Mouse (Mus musculus) heart, adult 2 months (tissue): ENCODE results near the gene Nat8f4. TPM values are rescaled to one million over a fixed set of nuclear protein-coding genes. Genes with fewer than 3 reads are reported as not detected.

ENCODE experiments used
- DNase-seq, 2 experiments: peaks; one replicate each; pipeline ENCODE4 v3.0.0; 2021
- H3K27ac ChIP-seq: fragments of 200-600 bp; 2 replicates; pipeline ENCODE4 v1.8.1; 2022
- H3K27me3 ChIP-seq: fragments of 200-500 bp; 2 replicates; pipeline ENCODE4 v1.6.1; 2012; ENCODE audit warnings: mild to moderate bottlenecking, low read length, inconsistent platforms, mixed read lengths; ENCODE audit not compliant: control insufficient read depth, insufficient read depth
- H3K36me3 ChIP-seq: fragments of 200-500 bp; 2 replicates; pipeline ENCODE4 v1.6.1; 2012; ENCODE audit warnings: low read length, inconsistent platforms; ENCODE audit not compliant: control insufficient read depth, insufficient read depth
- H3K4me1 ChIP-seq: fragments of 200-500 bp; 2 replicates; pipeline ENCODE4 v1.6.1; 2011; ENCODE audit warnings: low read length; ENCODE audit not compliant: control insufficient read depth, insufficient read depth
- H3K4me3 ChIP-seq: fragments of 200-600 bp; 2 replicates; pipeline ENCODE4 v1.8.1; 2022
- H3K79me2 ChIP-seq: fragments of 200-500 bp; replicated peaks from 2 replicates; pipeline ENCODE4 v1.6.1; 2012; ENCODE audit warnings: mild to moderate bottlenecking, inconsistent platforms, low read length, moderate library complexity, mixed read lengths; ENCODE audit not compliant: control insufficient read depth, insufficient read depth
- H3K9ac ChIP-seq: fragments of 200-500 bp; 2 replicates; pipeline ENCODE4 v1.6.1; 2012; ENCODE audit warnings: low read depth, mild to moderate bottlenecking, control low read depth, inconsistent platforms, low read length, mixed read lengths
- CTCF ChIP-seq: fragments of 200-600 bp; IDR thresholded peaks from 2 replicates; pipeline ENCODE4 v1.8.1; 2022; ENCODE audit warnings: antibody characterized with exemption, mild to moderate bottlenecking, moderate library complexity
- EP300 ChIP-seq: fragments of 200-500 bp; IDR thresholded peaks from 2 replicates; pipeline ENCODE4 v1.6.1; 2011; ENCODE audit warnings: low read depth, low read length, control low read depth; ENCODE audit not compliant: insufficient read depth
- POLR2A ChIP-seq: fragments of 200-500 bp; IDR thresholded peaks from 2 replicates; pipeline ENCODE4 v1.6.1; 2011; ENCODE audit warnings: mild to moderate bottlenecking, low read depth, low read length, control low read depth; ENCODE audit not compliant: insufficient read depth
- WGBS: fragments of 180-500 bp; shearing (Covaris S2); methylation state at CpG from one replicate; pipeline ENCODE4 v1.1.7; 2018; 5-methylcytosine and 5-hydroxymethylcytosine counted together
- intact Hi-C: fragments of 180-260 bp; cut with DNase I; formaldehyde crosslinking; loops from one replicate; pipeline ENCODE4 v1.15.1; 2025
- polyA plus RNA-seq: library from polyadenylated mRNA; depleted of rRNA; stranded (reverse); fragments of >200 nt; gene quantifications from 2 replicates; pipeline ENCODE4 v1.2.3, GENCODE M21; 2012
- total RNA-seq, 2 experiments: library from RNA; stranded (reverse); gene quantifications; 2 replicates each; pipeline ENCODE4 v1.2.3; 2021

Nat8f4 gene
- total and polyA plus RNA-seq, 3 experiments: 0.66 to 0.76 (median 0.73) TPM

DNA sequence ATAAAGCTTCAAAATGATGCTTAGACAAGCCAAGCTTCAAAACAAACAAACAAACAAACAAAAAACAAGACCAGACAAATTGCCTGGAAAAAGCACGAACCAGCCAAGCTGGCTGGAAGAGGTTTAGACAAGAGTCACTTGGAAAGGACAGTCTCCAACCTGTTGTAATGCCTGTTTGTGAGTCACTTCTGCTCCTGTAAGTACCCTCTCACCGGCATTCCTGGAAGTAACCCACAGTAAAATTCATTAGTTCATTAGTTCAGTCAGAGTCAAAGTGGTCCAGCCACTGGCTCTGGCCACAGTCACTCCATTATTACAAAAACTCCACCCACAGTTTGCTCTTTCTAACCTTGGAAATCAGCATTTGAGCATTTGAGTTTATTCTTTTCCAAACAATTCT lies 40.8 kb downstream of the Nat8f4 start:
- Histone ChIP-seq H3K4me1 (no peaks in the 10 kb centered on the region), H3K79me2 (no peaks in the 10 kb centered on the region), H3K36me3 (no peaks in the 10 kb centered on the region), H3K4me3 (no peak overlapping the region), H3K27me3 (no peaks in the 10 kb centered on the region), H3K9ac (no peak overlapping the region), H3K27ac (no peak overlapping the region)
- intact Hi-C loops: no loop called here
- 84% methylated on average over 2 of the region's 2 CpGs for WGBS
- no peak for TF ChIP-seq EP300
- TF ChIP-seq POLR2A: no peak
- no peak for TF ChIP-seq CTCF
- no peak for DNase-seq

DNA sequence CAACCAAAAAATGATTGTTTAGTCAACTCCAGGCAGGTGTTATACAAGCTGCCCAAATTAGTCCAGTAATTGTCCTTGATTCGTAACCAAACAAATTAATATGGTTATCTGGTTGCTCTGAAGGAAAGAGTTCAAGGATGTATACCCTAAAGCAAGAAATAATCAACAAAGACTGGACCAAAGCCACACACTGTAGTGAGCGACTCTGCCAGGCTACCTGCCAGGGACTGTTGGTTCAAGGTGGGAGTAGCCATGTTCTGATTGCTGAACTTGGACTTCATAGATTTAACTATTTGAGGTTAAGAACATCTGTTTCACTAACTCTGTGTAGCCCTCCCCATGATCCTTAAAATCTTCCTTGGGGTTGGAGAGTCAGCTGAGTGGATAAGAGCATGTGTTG lies 41.5 kb downstream of the Nat8f4 start:
- Histone ChIP-seq H3K27ac (no peak overlapping the region), H3K4me3 (no peak overlapping the region), H3K79me2 (no peaks in the 10 kb centered on the region), H3K4me1 (no peaks in the 10 kb centered on the region), H3K27me3 (no peaks in the 10 kb centered on the region), H3K9ac (no peak overlapping the region), H3K36me3 (no peaks in the 10 kb centered on the region)
- DNase-seq: no peak
- TF ChIP-seq CTCF (no peak), POLR2A (no peak), EP300 (no peak)
- 79% methylated on average over 2 of the region's 2 CpGs for WGBS
- intact Hi-C loops: no loop called here

DNA sequence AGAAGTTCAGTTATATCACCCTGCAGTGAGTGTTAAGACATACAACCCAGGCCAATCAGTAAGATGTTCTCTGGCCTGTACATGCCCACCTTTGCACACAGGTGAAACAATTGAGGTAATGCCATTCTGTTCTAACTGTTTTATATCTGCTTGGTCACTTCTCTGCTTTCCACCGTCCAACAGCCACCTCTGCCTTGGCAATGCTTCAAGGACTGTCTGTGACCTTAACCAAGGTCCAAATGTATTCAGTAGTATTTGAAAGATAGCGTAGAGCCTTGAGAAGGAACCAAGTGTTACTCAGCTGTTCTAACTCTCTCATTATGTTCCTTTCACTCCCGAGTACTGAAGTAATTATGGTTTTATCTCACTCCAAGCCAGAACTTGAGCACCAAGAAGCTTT lies 42.1 kb downstream of the Nat8f4 start:
- TF ChIP-seq CTCF (no peak), EP300 (no peak), POLR2A (no peak)
- Histone ChIP-seq H3K27ac (no peak overlapping the region), H3K36me3 (no peaks in the 10 kb centered on the region), H3K4me1 (no peaks in the 10 kb centered on the region), H3K4me3 (no peak overlapping the region), H3K27me3 (no peaks in the 10 kb centered on the region), H3K79me2 (no peaks in the 10 kb centered on the region), H3K9ac (no peak overlapping the region)
- WGBS: 35% methylated on average over 3 of the region's 3 CpGs
- DNase-seq: peak in 1 of 2 experiments; percentile 8
- intact Hi-C loops: no loop called here

DNA sequence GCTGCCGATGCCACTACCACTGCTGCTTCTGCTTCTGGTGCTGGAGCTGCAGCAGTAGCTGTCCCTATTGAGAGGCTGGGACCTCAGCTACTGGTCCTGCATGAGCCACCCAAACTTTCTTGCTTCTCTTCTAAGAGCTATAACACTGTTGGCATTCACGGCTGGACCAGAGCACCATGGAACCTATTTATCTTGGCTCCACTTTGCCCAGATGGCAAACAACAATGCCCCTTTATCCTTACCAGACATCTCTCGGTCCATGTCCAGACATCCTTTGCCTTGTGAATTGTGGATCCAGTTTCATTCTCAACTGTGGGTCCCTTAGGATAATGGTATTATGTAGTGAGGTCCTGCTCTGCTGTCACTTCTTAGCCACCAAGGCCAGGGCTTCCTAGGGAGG lies 43.4 kb downstream of the Nat8f4 start:
- TF ChIP-seq CTCF: no peak
- no peak overlapping the region for H3K4me3 ChIP-seq
- no peak overlapping the region for H3K27ac ChIP-seq
- H3K27me3 ChIP-seq: no peaks in the 10 kb centered on the region
- no peak for DNase-seq
- 73% methylated on average over 3 of the region's 3 CpGs for WGBS
- H3K36me3 ChIP-seq: no peaks in the 10 kb centered on the region
- H3K9ac ChIP-seq: no peak overlapping the region
- intact Hi-C loops: no loop called here
- no peaks in the 10 kb centered on the region for H3K79me2 ChIP-seq
- H3K4me1 ChIP-seq: no peaks in the 10 kb centered on the region

DNA sequence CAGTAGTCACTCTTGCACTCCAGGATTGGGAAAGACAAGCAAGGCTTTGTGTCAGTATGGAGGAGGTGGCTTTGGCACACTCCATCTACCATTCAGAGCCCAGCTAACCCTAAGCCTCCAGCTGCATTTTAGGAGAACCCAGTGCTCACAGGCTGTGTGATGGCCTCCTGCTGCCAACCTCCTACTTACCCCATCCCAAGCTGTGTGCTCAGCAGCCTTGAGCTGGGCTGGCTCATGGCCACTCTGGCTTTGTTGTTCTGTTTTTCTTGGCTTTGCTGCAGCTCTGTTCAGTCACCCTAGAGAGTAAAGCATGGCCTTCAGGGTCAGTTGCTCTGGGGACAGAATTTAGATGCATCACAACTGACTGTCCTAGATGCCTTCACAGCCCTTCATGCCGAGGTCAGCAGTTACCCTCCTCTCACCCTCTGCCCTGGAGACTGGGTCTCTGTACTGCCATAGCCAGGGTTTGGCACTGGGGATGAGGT lies 48.4 kb downstream of the Nat8f4 start:
- Histone ChIP-seq H3K4me3 (no peak overlapping the region), H3K36me3 (no peaks in the 10 kb centered on the region), H3K79me2 (no peaks in the 10 kb centered on the region), H3K9ac (no peak overlapping the region), H3K27me3 (no peaks in the 10 kb centered on the region), H3K4me1 (no peaks in the 10 kb centered on the region), H3K27ac (no peak overlapping the region)
- TF ChIP-seq POLR2A (no peak), EP300 (no peak), CTCF (no peak)
- WGBS: 44% methylated on average over 1 of the region's 1 CpGs
- intact Hi-C loops: no loop called here
- DNase-seq: peak; percentile 54 to 71

DNA sequence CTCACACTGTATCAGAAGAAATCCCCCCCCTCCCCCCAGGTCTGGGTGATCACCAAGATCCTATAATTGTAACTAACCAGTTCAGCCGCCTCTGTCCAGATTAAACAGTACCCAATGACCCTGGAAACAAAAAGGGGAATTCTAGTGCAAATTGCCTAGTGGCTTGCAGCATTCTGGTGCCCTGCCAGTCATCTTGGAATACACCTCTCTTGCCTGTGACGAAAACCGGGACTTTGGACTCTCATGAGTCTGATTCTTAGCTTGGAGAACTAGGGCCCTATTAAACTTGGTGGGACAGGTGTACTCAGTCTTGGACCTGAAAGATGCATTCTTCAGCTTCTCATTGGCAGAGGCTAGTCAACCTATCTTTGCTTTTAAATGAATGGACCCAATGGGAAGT lies 51.2 kb downstream of the Nat8f4 start:
- Histone ChIP-seq H3K4me1 (no peaks in the 10 kb centered on the region), H3K27ac (no peak overlapping the region), H3K36me3 (no peaks in the 10 kb centered on the region), H3K9ac (no peak overlapping the region), H3K79me2 (no peaks in the 10 kb centered on the region), H3K4me3 (no peak overlapping the region), H3K27me3 (no peaks in the 10 kb centered on the region)
- DNase-seq: no peak
- no peak for TF ChIP-seq POLR2A
- no peak for TF ChIP-seq EP300
- TF ChIP-seq CTCF: no peak
- WGBS: 73% methylated on average over 3 of the region's 3 CpGs
- intact Hi-C loops: no loop called here
